ENCODE assay signal across 8 mouse cellular contexts in genomic region chr1:171288328-171288727, GRCm38 (mm10). TPM values are rescaled to one million over a fixed set of nuclear protein-coding genes. Genes with fewer than 3 reads are reported as not detected.
A peak's percentile ranks its signal among the peaks of the same experiment; 100 is the strongest.
DNase-seq lines count a peak whose midpoint lies in the region; ATAC-seq and TF ChIP-seq lines count a peak whose summit lies in the region.

No protein-coding gene starts in this region.

- peak overlapping the region; percentile 73 for H3K4me3 ChIP-seq in heart, embryonic 12.5 days
- H3K4me3 ChIP-seq in ES-Bruce4 (ENCODE audit: low read depth, low read length), result no peak overlapping the region
- no peak overlapping the region for H3K4me3 ChIP-seq in forebrain, embryonic 14.5 days (ENCODE audit: low read depth, low read length)
- peak overlapping the region in 1 of 2 experiments; percentile 86; a peak in 2 of 4 replicates for H3K4me3 ChIP-seq in liver, embryonic 14.5 days (ENCODE audit: insufficient read depth in 1 of 2, low read depth in 2 of 2, low read length in 2 of 2)

- TF ChIP-seq CTCF in ES-Bruce4 (IDR thresholded peaks at IDR 0.05; ENCODE audit: low read depth, low read length), result no peak
- TF ChIP-seq CTCF in liver, embryonic 14.5 days (IDR thresholded peaks at IDR 0.05; ENCODE audit: low read depth), result no peak

- ATAC-seq in heart, embryonic 12.5 days (ENCODE audit: insufficient number of reproducible peaks, low FRiP score), result no peak
- ATAC-seq in forebrain, embryonic 14.5 days, result no peak
- ATAC-seq in liver, embryonic 14.5 days (ENCODE audit: insufficient read depth), result no peak

- H3K27ac ChIP-seq in heart, embryonic 12.5 days (ENCODE audit: poor library complexity, severe bottlenecking), result peak overlapping the region; percentile 25; the same call in 1 of the 2 replicates
- peak overlapping the region; percentile 83 for H3K27ac ChIP-seq in ES-Bruce4 (ENCODE audit: insufficient read depth, low read length)
- no peak overlapping the region for H3K27ac ChIP-seq in forebrain, embryonic 14.5 days (ENCODE audit: low read depth, low read length)
- H3K27ac ChIP-seq in liver, embryonic 14.5 days, result peak overlapping the region; percentile 65

- peaks cover 17% of the 10 kb centered on the region for H3K4me1 ChIP-seq in heart, embryonic 12.5 days (replicated peaks)
- H3K4me1 ChIP-seq in ES-Bruce4 (ENCODE audit: control insufficient read depth, insufficient read depth, low read length), result peaks cover 2% of the 10 kb centered on the region
- H3K4me1 ChIP-seq in forebrain, embryonic 14.5 days (ENCODE audit: control insufficient read depth, insufficient read depth, low read length), result peaks cover 11% of the 10 kb centered on the region
- H3K4me1 ChIP-seq in liver, embryonic 14.5 days (replicated peaks; ENCODE audit: control insufficient read depth in 2 of 2, insufficient read depth in 2 of 2, low read length in 1 of 2), result peaks cover 19 to 23% of the 10 kb centered on the region in 2 experiments

- TF ChIP-seq POLR2A in ES-Bruce4 (IDR thresholded peaks at IDR 0.05; ENCODE audit: insufficient read depth, low read length), result no peak

- DNase-seq in heart, adult 18-20 months, result no peak
- no peak for DNase-seq in forebrain, embryonic 14.5 days (ENCODE audit: low spot score)
- no peak for DNase-seq in liver, embryonic 14.5 days (ENCODE audit: low read depth in 3 of 3, low spot score in 3 of 3)
- DNase-seq in urinary bladder, adult 2 months (ENCODE audit: low spot score), result no peak
- no peak for DNase-seq in embryo, embryonic 10 days (ENCODE audit: low spot score)
- no peak for DNase-seq in urinary bladder, postnatal 4 days (ENCODE audit: low spot score in 2 of 2)

- TF ChIP-seq EP300 in ES-Bruce4 (IDR thresholded peaks at IDR 0.05; ENCODE audit: insufficient read depth, low read depth, low read length), result no peak
- no peak for TF ChIP-seq EP300 in liver, embryonic 14.5 days (IDR thresholded peaks at IDR 0.05; ENCODE audit: low read depth)

- H3K4me2 ChIP-seq in heart, embryonic 12.5 days, result peak overlapping the region; percentile 80
- peak overlapping the region; percentile 72 for H3K4me2 ChIP-seq in forebrain, embryonic 14.5 days (ENCODE audit: low read length)
- peak overlapping the region; percentile 67 for H3K4me2 ChIP-seq in liver, embryonic 14.5 days (ENCODE audit: low read depth)

- H3K27me3 ChIP-seq in heart, embryonic 12.5 days (replicated peaks), result no peaks in the 10 kb centered on the region
- H3K27me3 ChIP-seq in ES-Bruce4 (ENCODE audit: control insufficient read depth, insufficient read depth, low read length, poor library complexity, severe bottlenecking), result no peaks in the 10 kb centered on the region
- no peaks in the 10 kb centered on the region for H3K27me3 ChIP-seq in forebrain, embryonic 14.5 days (replicated peaks; ENCODE audit: control insufficient read depth, insufficient read depth, low read length)
- H3K27me3 ChIP-seq in liver, embryonic 14.5 days (ENCODE audit: control insufficient read depth, insufficient read depth, low read length), result no peaks in the 10 kb centered on the region

- peaks cover 49% of the 10 kb centered on the region for H3K36me3 ChIP-seq in heart, embryonic 12.5 days
- peaks cover 6% of the 10 kb centered on the region; the same call in 1 of the 2 replicates for H3K36me3 ChIP-seq in ES-Bruce4 (ENCODE audit: control insufficient read depth, insufficient read depth, low read length, poor library complexity, severe bottlenecking)
- H3K36me3 ChIP-seq in forebrain, embryonic 14.5 days (ENCODE audit: control insufficient read depth, insufficient read depth, low read length), result peaks cover 51% of the 10 kb centered on the region
- H3K36me3 ChIP-seq in liver, embryonic 14.5 days (replicated peaks; ENCODE audit: control insufficient read depth, insufficient read depth, low read depth), result peaks cover 21% of the 10 kb centered on the region

- WGBS in heart, embryonic 12.5 days, result 58% methylated on average over 4 of the region's 4 CpGs
- WGBS in forebrain, embryonic 14.5 days, result 66% methylated on average over 4 of the region's 4 CpGs
- 63% methylated on average over 4 of the region's 4 CpGs for WGBS in liver, embryonic 14.5 days (ENCODE audit: insufficient replicate concordance)

- no peaks in the 10 kb centered on the region for H3K9me3 ChIP-seq in heart, embryonic 12.5 days (replicated peaks)
- no peaks in the 10 kb centered on the region for H3K9me3 ChIP-seq in ES-Bruce4 (replicated peaks; ENCODE audit: control insufficient read depth, insufficient read depth, low read length, poor library complexity, severe bottlenecking)
- H3K9me3 ChIP-seq in forebrain, embryonic 14.5 days (replicated peaks; ENCODE audit: control insufficient read depth, low read length), result no peaks in the 10 kb centered on the region
- no peaks in the 10 kb centered on the region for H3K9me3 ChIP-seq in liver, embryonic 14.5 days (ENCODE audit: control insufficient read depth, low read length)

- no peak overlapping the region for H3K9ac ChIP-seq in heart, embryonic 12.5 days
- 0 out of 2 replicates have a peak overlapping the region, but pooled peaks have one; percentile 9 for H3K9ac ChIP-seq in ES-Bruce4 (ENCODE audit: low read depth, poor library complexity, severe bottlenecking)
- no peak overlapping the region for H3K9ac ChIP-seq in forebrain, embryonic 14.5 days (ENCODE audit: low read length)
- H3K9ac ChIP-seq in liver, embryonic 14.5 days (replicated peaks), result no peak overlapping the region; the same call in 1 of the 2 replicates

RNA-seq across cellular contexts. Expression of gene Usp21, which starts 0.5 kb away (rescaled TPM):
- polyA plus RNA-seq in heart, embryonic 12.5 days (2016; fragmentation: Nextera tagmentation; extraction: Ambion mirVana), result 55.1 and 55.7 TPM in 2 replicates
- 10 to 100 TPM; 17.7 to 20.9 TPM for total RNA-seq in heart, adult 18-20 months (2021)
- 48.4 and 51.2 TPM in 2 replicates for polyA plus RNA-seq in ES-Bruce4 (2011; ENCODE audit: insufficient read depth, insufficient read length, low read depth, missing spikeins)
- polyA plus RNA-seq in forebrain, embryonic 14.5 days (2014; fragmentation: Nextera tagmentation; extraction: Ambion mirVana), result 89.9 and 104 TPM in 2 replicates
- 17.1 and 18.0 TPM in 2 replicates for polyA plus RNA-seq in liver, embryonic 14.5 days (2012; rRNA removed)
- polyA plus RNA-seq in liver, embryonic 14.5 days (2014; fragmentation: Nextera tagmentation; extraction: Ambion mirVana), result 17.4 and 21.6 TPM in 2 replicates
- polyA plus RNA-seq in urinary bladder, adult 2 months (2012; rRNA removed), result 44.7 and 48.4 TPM in 2 replicates

RNA-seq across cellular contexts. Expression of gene Ufc1, which starts 6.5 kb away (rescaled TPM):
- polyA plus RNA-seq in heart, embryonic 12.5 days (2016; fragmentation: Nextera tagmentation; extraction: Ambion mirVana), result 84.1 and 86.2 TPM in 2 replicates
- 10 to 100 TPM; 90.4 to 91.6 TPM for total RNA-seq in heart, adult 18-20 months (2021)
- polyA plus RNA-seq in ES-Bruce4 (2011; ENCODE audit: insufficient read depth, insufficient read length, low read depth, missing spikeins), result 59.8 and 66.0 TPM in 2 replicates
- polyA plus RNA-seq in forebrain, embryonic 14.5 days (2014; fragmentation: Nextera tagmentation; extraction: Ambion mirVana), result 119 and 127 TPM in 2 replicates
- 14.5 and 23.3 TPM in 2 replicates for polyA plus RNA-seq in liver, embryonic 14.5 days (2012; rRNA removed)
- polyA plus RNA-seq in liver, embryonic 14.5 days (2014; fragmentation: Nextera tagmentation; extraction: Ambion mirVana), result 45.8 and 51.6 TPM in 2 replicates
- polyA plus RNA-seq in urinary bladder, adult 2 months (2012; rRNA removed), result 78.1 and 81.2 TPM in 2 replicates

RNA-seq across cellular contexts. Expression of gene Ppox, which starts 7.3 kb away (rescaled TPM):
- polyA plus RNA-seq in heart, embryonic 12.5 days (2016; fragmentation: Nextera tagmentation; extraction: Ambion mirVana), result 51.7 and 55.4 TPM in 2 replicates
- 10 to 100 TPM; 13.1 to 13.6 TPM for total RNA-seq in heart, adult 18-20 months (2021)
- polyA plus RNA-seq in ES-Bruce4 (2011; ENCODE audit: insufficient read depth, insufficient read length, low read depth, missing spikeins), result 23.8 and 25.2 TPM in 2 replicates
- polyA plus RNA-seq in forebrain, embryonic 14.5 days (2014; fragmentation: Nextera tagmentation; extraction: Ambion mirVana), result 41.4 and 46.0 TPM in 2 replicates
- 161 and 178 TPM in 2 replicates for polyA plus RNA-seq in liver, embryonic 14.5 days (2012; rRNA removed)
- polyA plus RNA-seq in liver, embryonic 14.5 days (2014; fragmentation: Nextera tagmentation; extraction: Ambion mirVana), result 170 and 191 TPM in 2 replicates
- 91.3 and 136 TPM in 2 replicates for polyA plus RNA-seq in urinary bladder, adult 2 months (2012; rRNA removed)

RNA-seq across cellular contexts. Expression of gene B4galt3, which starts 18.2 kb away (rescaled TPM):
- polyA plus RNA-seq in heart, embryonic 12.5 days (2016; fragmentation: Nextera tagmentation; extraction: Ambion mirVana), result 49.5 and 56.1 TPM in 2 replicates
- 10 to 100 TPM; 18.7 to 19.6 TPM for total RNA-seq in heart, adult 18-20 months (2021)
- 59.7 and 64.8 TPM in 2 replicates for polyA plus RNA-seq in ES-Bruce4 (2011; ENCODE audit: insufficient read depth, insufficient read length, low read depth, missing spikeins)
- polyA plus RNA-seq in forebrain, embryonic 14.5 days (2014; fragmentation: Nextera tagmentation; extraction: Ambion mirVana), result 74.9 and 94.2 TPM in 2 replicates
- polyA plus RNA-seq in liver, embryonic 14.5 days (2012; rRNA removed), result 14.5 and 14.7 TPM in 2 replicates
- 12.7 and 17.3 TPM in 2 replicates for polyA plus RNA-seq in liver, embryonic 14.5 days (2014; fragmentation: Nextera tagmentation; extraction: Ambion mirVana)
- polyA plus RNA-seq in urinary bladder, adult 2 months (2012; rRNA removed), result 71.4 and 74.6 TPM in 2 replicates

RNA-seq across cellular contexts. Expression of gene Ndufs2, which starts 37.1 kb away (rescaled TPM):
- 443 and 471 TPM in 2 replicates for polyA plus RNA-seq in heart, embryonic 12.5 days (2016; fragmentation: Nextera tagmentation; extraction: Ambion mirVana)
- total RNA-seq in heart, adult 18-20 months (2021), result 1,000 to 10,000 TPM; 1,592 to 1,593 TPM
- 158 and 163 TPM in 2 replicates for polyA plus RNA-seq in ES-Bruce4 (2011; ENCODE audit: insufficient read depth, insufficient read length, low read depth, missing spikeins)
- 244 and 260 TPM in 2 replicates for polyA plus RNA-seq in forebrain, embryonic 14.5 days (2014; fragmentation: Nextera tagmentation; extraction: Ambion mirVana)
- 53.6 and 72.4 TPM in 2 replicates for polyA plus RNA-seq in liver, embryonic 14.5 days (2012; rRNA removed)
- 136 TPM in 2 replicates for polyA plus RNA-seq in liver, embryonic 14.5 days (2014; fragmentation: Nextera tagmentation; extraction: Ambion mirVana)
- polyA plus RNA-seq in urinary bladder, adult 2 months (2012; rRNA removed), result 110 and 141 TPM in 2 replicates
